Mouse (Mus musculus) CH12.LX (cell line): ENCODE results near the gene Gp5. TPM values are rescaled to one million over a fixed set of nuclear protein-coding genes. Genes with fewer than 3 reads are reported as not detected.

Experiments used
- DNase-seq: peaks from one replicate; pipeline ENCODE4 v3.0.0-alpha.2; 2013; ENCODE audit errors: extremely low read depth
- H3K27ac ChIP-seq: 2 replicates; pipeline ENCODE4 v1.5.1; 2012; ENCODE audit warnings: low read depth, mild to moderate bottlenecking, control low read depth, moderate library complexity; ENCODE audit not compliant: insufficient read depth
- H3K27me3 ChIP-seq: replicated peaks from 2 replicates; pipeline ENCODE3; 2012; ENCODE audit warnings: inconsistent platforms
- H3K36me3 ChIP-seq, 2 experiments: replicated peaks in 1 of 2; 2 replicates each; pipeline versions ENCODE3 to v1.6.1; 2012; ENCODE audit warnings: inconsistent platforms in 1 of 2, low read length in 1 of 2, mild to moderate bottlenecking in 1 of 2, mixed read lengths in 1 of 2, moderate library complexity in 1 of 2; ENCODE audit not compliant: control insufficient read depth in 1 of 2, insufficient read depth in 1 of 2
- H3K4me1 ChIP-seq, 2 experiments: 2 replicates each; pipeline ENCODE4 v1.6.1; 2012; ENCODE audit warnings: inconsistent platforms in 1 of 2, moderate library complexity in 1 of 2; ENCODE audit not compliant: insufficient read depth in 2 of 2, control insufficient read depth in 1 of 2
- H3K4me2 ChIP-seq: 2 replicates; pipeline ENCODE4 v1.6.1; 2012; ENCODE audit warnings: low read depth, mild to moderate bottlenecking, control low read depth; ENCODE audit not compliant: poor library complexity, insufficient read depth, severe bottlenecking
- H3K4me3 ChIP-seq, 3 experiments: fragments of 150-350 bp in 1 of 3; sonication (generic) in 1 of 3; replicated peaks in 1 of 3; 2 replicates each; pipeline versions ENCODE3 to v1.5.1; 2011 to 2012; ENCODE audit warnings: low read depth in 2 of 3, low read length in 2 of 3, mild to moderate bottlenecking in 2 of 3, moderate library complexity in 2 of 3, control low read depth in 1 of 3, improper control_type of control experiment in 1 of 3, inconsistent platforms in 1 of 3, mixed read lengths in 1 of 3; ENCODE audit not compliant: poor library complexity in 1 of 3
- H3K79me2 ChIP-seq: replicated peaks from 2 replicates; pipeline ENCODE4 v1.6.1; 2012; ENCODE audit warnings: mild to moderate bottlenecking, moderate library complexity; ENCODE audit not compliant: control insufficient read depth, poor library complexity, insufficient read depth, severe bottlenecking; ENCODE audit errors: extremely low read depth
- H3K9ac ChIP-seq: 2 replicates; pipeline ENCODE4 v1.6.1; 2012; ENCODE audit warnings: low read depth, mild to moderate bottlenecking, control low read depth, moderate library complexity; ENCODE audit not compliant: insufficient read depth
- H3K9me3 ChIP-seq: replicated peaks from 2 replicates; pipeline ENCODE3; 2012; ENCODE audit warnings: low read length, inconsistent platforms, mixed read lengths
- BHLHE40 ChIP-seq: IDR thresholded peaks from 2 replicates; pipeline ENCODE4 v1.6.1; 2011; ENCODE audit warnings: mild to moderate bottlenecking, low read depth, low read length, improper control_type of control experiment
- CTCF ChIP-seq, 2 experiments: IDR thresholded peaks in 1 of 2; conservative IDR thresholded peaks in 1 of 2; 2 replicates each; pipeline ENCODE4 v1.5.1; 2011 to 2012; ENCODE audit warnings: low read depth in 2 of 2, low read length in 2 of 2, improper control_type of control experiment in 1 of 2, inconsistent platforms in 1 of 2, mild to moderate bottlenecking in 1 of 2, moderate library complexity in 1 of 2
- ELF1 ChIP-seq: IDR thresholded peaks from 2 replicates; pipeline ENCODE4 v1.6.1; 2014; ENCODE audit warnings: low read depth, mild to moderate bottlenecking, inconsistent platforms, low read length, improper control_type of control experiment
- IRF4 ChIP-seq: IDR thresholded peaks from 2 replicates; pipeline ENCODE4 v1.6.1; 2014; ENCODE audit warnings: low read depth, mild to moderate bottlenecking, inconsistent platforms, low read length, improper control_type of control experiment
- JUN ChIP-seq: IDR thresholded peaks from 2 replicates; pipeline ENCODE4 v1.6.1; 2011; ENCODE audit warnings: low read depth, mild to moderate bottlenecking, low read length, improper control_type of control experiment, moderate library complexity; ENCODE audit not compliant: insufficient read depth
- KAT2A ChIP-seq: IDR thresholded peaks from 2 replicates; pipeline ENCODE4 v1.6.1; 2012; ENCODE audit warnings: low read length, improper control_type of control experiment, inconsistent platforms; ENCODE audit not compliant: insufficient replicate concordance
- MAX ChIP-seq: IDR thresholded peaks from 2 replicates; pipeline ENCODE4 v1.6.1; 2011; ENCODE audit warnings: low read length, improper control_type of control experiment
- MEF2A ChIP-seq: IDR thresholded peaks from 2 replicates; pipeline ENCODE4 v1.6.1; 2014; ENCODE audit warnings: low read depth, mild to moderate bottlenecking, inconsistent platforms, low read length, improper control_type of control experiment, borderline replicate concordance
- MXI1 ChIP-seq: IDR thresholded peaks from 2 replicates; pipeline ENCODE4 v1.6.1; 2011; ENCODE audit warnings: mild to moderate bottlenecking, low read depth, low read length, improper control_type of control experiment
- POLR2A ChIP-seq: IDR thresholded peaks from 2 replicates; pipeline ENCODE4 v1.6.1; 2011; ENCODE audit warnings: low read depth, mild to moderate bottlenecking, improper control_type of control experiment, low read length
- POLR2AphosphoS2 ChIP-seq: IDR thresholded peaks from 2 replicates; pipeline ENCODE4 v1.6.1; 2011; ENCODE audit warnings: low read depth, low read length, improper control_type of control experiment
- SIN3A ChIP-seq: IDR thresholded peaks from 2 replicates; pipeline ENCODE4 v1.6.1; 2012; ENCODE audit warnings: low read length, improper control_type of control experiment, inconsistent platforms
- TBP ChIP-seq: conservative IDR thresholded peaks from 2 replicates; pipeline ENCODE4 v1.6.1; 2011; ENCODE audit warnings: low read depth, low read length, improper control_type of control experiment
- ZC3H11A ChIP-seq: IDR thresholded peaks from 2 replicates; pipeline ENCODE4 v1.6.1; 2012; ENCODE audit warnings: low read depth, mild to moderate bottlenecking, inconsistent platforms, low read length, improper control_type of control experiment
- dilution Hi-C: fragments of 300-500 bp; cut with MboI; formaldehyde crosslinking; loops from 2 replicates; pipeline ENCODE4 v1.14.3; 2020; ENCODE audit warnings: low sequenced_read_pairs; ENCODE audit not compliant: extremely low pct_unique_long_range_greater_than_20kb, extremely low pct_ligation_motif_present
- in situ Hi-C: fragments of 300-500 bp; cut with MboI; formaldehyde crosslinking; loops from 3 replicates; pipeline ENCODE4 v1.14.3; 2019; ENCODE audit warnings: low sequenced_read_pairs, low pct_ligation_motif_present, low pct_unique_long_range_greater_than_20kb, mixed read lengths
- polyA plus RNA-seq: library from polyadenylated mRNA; unstranded; fragments of >175 nt; gene quantifications from 2 replicates; pipeline ENCODE4 v1.2.1, GENCODE M21; 2012; ENCODE audit warnings: low read depth; ENCODE audit not compliant: insufficient read length
- total RNA-seq, 2 experiments: library from RNA; depleted of rRNA; stranded (reverse); fragments of 300-350 nt in 1 of 2; fragments of >200 nt in 1 of 2; gene quantifications; 2 replicates each; pipeline ENCODE4 v1.2.3; 2012 to 2014

Gene Gp5
- total and polyA plus RNA-seq, 3 experiments: 0.25 TPM; not detected in 2

GRCm38 (mm10) chr16:30302686-30303085, 7.9 kb downstream of the Gp5 start:
- peaks cover 4 to 16% of the 10 kb centered on the region in 2 experiments for H3K4me1 ChIP-seq
- H3K4me2 ChIP-seq: no peak overlapping the region
- H3K36me3 ChIP-seq: no peaks in the 10 kb centered on the region
- no peak overlapping the region for H3K4me3 ChIP-seq
- dilution Hi-C loops: no loop called here
- no peaks in the 10 kb centered on the region for H3K9me3 ChIP-seq
- H3K27ac ChIP-seq: no peak overlapping the region
- H3K9ac ChIP-seq: no peak overlapping the region
- DNase-seq: no peak
- TF ChIP-seq POLR2A (no peak), IRF4 (no peak), BHLHE40 (no peak), JUN (no peak), CTCF (conservative IDR thresholded peaks at IDR 0.05 in 1 of 2, IDR thresholded peaks at IDR 0.05 in 1 of 2; ENCODE audit: low read depth in 2 of 2, low read length in 2 of 2) (no peak), MXI1 (no peak), TBP (no peak), KAT2A (no peak), ELF1 (no peak)
- no peaks in the 10 kb centered on the region for H3K79me2 ChIP-seq
- peaks cover 5% of the 10 kb centered on the region for H3K27me3 ChIP-seq
- in situ Hi-C loops: loop anchor here (5.0 kb wide), 1 partner anchor 35 kb away; the partner anchor contains the start of gene Cpn2

GRCm38 (mm10) chr16:30299711-30300277, 10.8 kb downstream of the Gp5 start:
- no peak overlapping the region for H3K4me3 ChIP-seq
- no peak for TF ChIP-seq POLR2A
- no peak for TF ChIP-seq POLR2AphosphoS2
- TF ChIP-seq ZC3H11A: no peak
- TF ChIP-seq MAX: no peak
- TF ChIP-seq, all 38 proteins: peak for 0
- no peaks in the 10 kb centered on the region for H3K9me3 ChIP-seq
- in situ Hi-C loops (loop anchor here (5.0 kb wide), 1 partner anchor 32 kb away; the partner anchor contains the start of gene Cpn2), dilution Hi-C loops (no loop called here)
- H3K4me1 ChIP-seq: peaks cover 4 to 15% of the 10 kb centered on the region in 2 experiments
- no peak overlapping the region for H3K4me2 ChIP-seq
- no peak overlapping the region for H3K27ac ChIP-seq
- peaks cover 6% of the 10 kb centered on the region for H3K27me3 ChIP-seq
- H3K36me3 ChIP-seq: no peaks in the 10 kb centered on the region
- no peak for DNase-seq
- no peak overlapping the region for H3K9ac ChIP-seq
- no peaks in the 10 kb centered on the region for H3K79me2 ChIP-seq

- TF ChIP-seq SIN3A: no peak
- TF ChIP-seq MAX: no peak
- no peak for TF ChIP-seq MEF2A
- no peaks in the 10 kb centered on the region for H3K4me1 ChIP-seq
- in situ Hi-C loops (no loop called here), dilution Hi-C loops (no loop called here)
- H3K4me2 ChIP-seq: no peak overlapping the region
- H3K9ac ChIP-seq: no peak overlapping the region
- H3K36me3 ChIP-seq: no peaks in the 10 kb centered on the region
- H3K27ac ChIP-seq: no peak overlapping the region
- no peak overlapping the region for H3K4me3 ChIP-seq
- no peaks in the 10 kb centered on the region for H3K79me2 ChIP-seq
- DNase-seq: no peak
- H3K9me3 ChIP-seq: no peaks in the 10 kb centered on the region
- H3K27me3 ChIP-seq: peaks cover 6% of the 10 kb centered on the region
Measured at GRCm38 (mm10) chr16:30297450-30297849, 13.1 kb downstream of the Gp5 start.
